Mouse (Mus musculus) cerebellum, adult 2 months (tissue): Measurements from ENCODE around the gene Gm19684. TPM values are rescaled to one million over a fixed set of nuclear protein-coding genes. Genes with fewer than 3 reads are reported as not detected.
"Not testable (repeated sequence)": the region's sequence is repeated elsewhere in the genome, so short reads cannot be mapped to it uniquely, and the experiment has no call there.

ENCODE experiments used
- DNase-seq, 2 experiments: peaks; one replicate each; pipeline ENCODE4 v3.0.0; 2021
- H3K27ac ChIP-seq: fragments of 200-500 bp; 2 replicates; pipeline ENCODE4 v1.5.1; 2012; ENCODE audit warnings: low read length, control low read depth, inconsistent platforms; ENCODE audit not compliant: insufficient read depth
- H3K27me3 ChIP-seq: fragments of 200-500 bp; 2 replicates; pipeline ENCODE4 v1.6.1; 2012; ENCODE audit warnings: inconsistent platforms, mild to moderate bottlenecking, low read length, moderate library complexity; ENCODE audit not compliant: control insufficient read depth, insufficient read depth
- H3K4me1 ChIP-seq: fragments of 200-500 bp; 2 replicates; pipeline ENCODE4 v1.6.1; 2011; ENCODE audit warnings: low read length; ENCODE audit not compliant: control insufficient read depth, insufficient read depth
- H3K4me3 ChIP-seq: fragments of 200-500 bp; replicated peaks from 2 replicates; pipeline ENCODE3; 2011; ENCODE audit warnings: mild to moderate bottlenecking, low read depth, low read length, control low read depth; ENCODE audit not compliant: insufficient read depth
- CTCF ChIP-seq: fragments of 200-500 bp; IDR thresholded peaks from 2 replicates; pipeline ENCODE4 v1.5.1; 2011; ENCODE audit warnings: low read depth, mild to moderate bottlenecking, control low read depth, low read length, moderate library complexity, borderline replicate concordance; ENCODE audit not compliant: insufficient read depth
- POLR2A ChIP-seq: fragments of 200-500 bp; IDR thresholded peaks from 2 replicates; pipeline ENCODE4 v1.6.1; 2011; ENCODE audit warnings: low read length, control low read depth, borderline replicate concordance; ENCODE audit not compliant: insufficient read depth
- WGBS: fragments of 180-500 bp; shearing (Covaris S2); methylation state at CpG from one replicate; pipeline ENCODE4 v1.1.7; 2018; 5-methylcytosine and 5-hydroxymethylcytosine counted together
- polyA plus RNA-seq: library from polyadenylated mRNA; depleted of rRNA; stranded (reverse); fragments of >200 nt; gene quantifications from 2 replicates; pipeline ENCODE4 v1.2.3, GENCODE M21; 2012; rRNA removed

Gm19684 gene
- polyA plus RNA-seq, 1 experiment = not detected

- Histone ChIP-seq H3K27ac (no peak overlapping the region), H3K4me1 (no peaks in the 10 kb centered on the region), H3K4me3 (no peak overlapping the region), H3K27me3 (peaks cover 3% of the 10 kb centered on the region; the same call in 1 of the 2 replicates)
- no peak for TF ChIP-seq POLR2A
- no peak for DNase-seq
These were observed 48.3 kb downstream of the Gm19684 start for GRCm38 (mm10) chr17:36169753-36170152.

GRCm38 (mm10) chr17:36170287-36170814 is 48.9 kb downstream of the Gm19684 start:
- TF ChIP-seq POLR2A = no peak
- TF ChIP-seq CTCF = no peak
- H3K27me3 ChIP-seq = peaks cover 3% of the 10 kb centered on the region; the same call in 1 of the 2 replicates
- no peak overlapping the region for H3K4me3 ChIP-seq
- no peak overlapping the region for H3K27ac ChIP-seq
- WGBS = 41% methylated on average over 1 of the region's 1 CpGs
- DNase-seq = no peak
- no peaks in the 10 kb centered on the region for H3K4me1 ChIP-seq

GRCm38 (mm10) chr17:36176132-36176531 is 54.7 kb downstream of the Gm19684 start:
- H3K27ac ChIP-seq, H3K4me3 ChIP-seq, DNase-seq, H3K27me3 ChIP-seq, H3K4me1 ChIP-seq: not testable (repeated sequence)
- no CpG with 5 or more reads among the region's 2 CpGs for WGBS

- WGBS = under 1% methylated on average over 40 of the region's 40 CpGs
- H3K27ac ChIP-seq, H3K27me3 ChIP-seq, H3K4me1 ChIP-seq, DNase-seq, H3K4me3 ChIP-seq: not testable (repeated sequence)
These were observed 57.5 kb downstream of the Gm19684 start for GRCm38 (mm10) chr17:36178938-36179337.

Other genes with a start within 250 kb of the Gm19684 start
- gene Dhx16, start 241.9 kb upstream of the Gm19684 start, polyA plus RNA-seq = 52.2 and 57.4 TPM in 2 replicates
- gene 2310061I04Rik, start 224.2 kb upstream of the Gm19684 start, polyA plus RNA-seq = 161 and 173 TPM in 2 replicates
- 80.2 and 81.5 TPM in 2 replicates for gene Atat1, start 211.6 kb upstream of the Gm19684 start, polyA plus RNA-seq
- gene Mrps18b, start 205.3 kb upstream of the Gm19684 start, polyA plus RNA-seq = 62.5 and 65.1 TPM in 2 replicates
- 42.3 and 44.9 TPM in 2 replicates for gene Ppp1r10, start 205.2 kb upstream of the Gm19684 start, polyA plus RNA-seq
- 85.8 and 99.1 TPM in 2 replicates for gene Abcf1, start 151.9 kb upstream of the Gm19684 start, polyA plus RNA-seq
- gene Gnl1, start 141.8 kb upstream of the Gm19684 start, polyA plus RNA-seq = 92.5 and 103 TPM in 2 replicates
- gene Prr3, start 141.4 kb upstream of the Gm19684 start, polyA plus RNA-seq = 38.8 and 42.6 TPM in 2 replicates
- gene H2-T24, start 101.1 kb upstream of the Gm19684 start, polyA plus RNA-seq = 0.95 and 1.1 TPM in 2 replicates
- 13.0 and 17.3 TPM in 2 replicates for gene H2-T23, start 88.8 kb upstream of the Gm19684 start, polyA plus RNA-seq
- 25.5 and 31.0 TPM in 2 replicates for gene H2-T22, start 78.9 kb upstream of the Gm19684 start, polyA plus RNA-seq
- not detected in 2 replicates for gene Gm6034, start 78.7 kb upstream of the Gm19684 start, polyA plus RNA-seq
- 0.08 and 0.15 TPM in 2 replicates for gene Gm11127, start 63.3 kb upstream of the Gm19684 start, polyA plus RNA-seq
- not detected in 2 replicates for gene Gm7030, start 7.7 kb downstream of the Gm19684 start, polyA plus RNA-seq
- not detected in 2 replicates for gene Gm8909, start 46.9 kb downstream of the Gm19684 start, polyA plus RNA-seq
- not detected in 2 replicates for gene H2-T3, start 68.6 kb downstream of the Gm19684 start, polyA plus RNA-seq
- gene Rpp21, start 136.4 kb downstream of the Gm19684 start, polyA plus RNA-seq = 71.2 and 71.8 TPM in 2 replicates
- gene Trim39, start 150.6 kb downstream of the Gm19684 start, polyA plus RNA-seq = 55.6 and 57.9 TPM in 2 replicates
- gene H2-M10.2, start 164.8 kb downstream of the Gm19684 start, polyA plus RNA-seq = not detected in 2 replicates
- not detected in 2 replicates for gene H2-M10.1, start 204.5 kb downstream of the Gm19684 start, polyA plus RNA-seq
- gene H2-M10.3, start 246.7 kb downstream of the Gm19684 start, polyA plus RNA-seq = not detected in 2 replicates